Mouse (Mus musculus) liver (tissue): ENCODE data around the gene Fbxw9.

Source experiments
- DNase-seq: peaks from one replicate; pipeline ENCODE4 v3.0.0-alpha.2; 2020; ENCODE audit warnings: mixed read lengths

Gene Fbxw9

GRCm38 (mm10) chr8:85059879-85060616 lies at the start of gene Fbxw9:
Fbxw9 (plus strand) TSS chr8:85060055.
- DNase-seq = peak; percentile 82

GRCm38 (mm10) chr8:85011242-85011641 lies 48.6 kb upstream of the Fbxw9 start:
- DNase-seq = no peak

- DNase-seq = peak; percentile 74
Measured at GRCm38 (mm10) chr8:85013230-85013840, 46.5 kb upstream of the Fbxw9 start.

GRCm38 (mm10) chr8:85014431-85014830 lies 45.4 kb upstream of the Fbxw9 start, which contains the start of gene Best2:
Best2 (minus strand) TSS chr8:85014531.
- no peak for DNase-seq

GRCm38 (mm10) chr8:85016724-85017123 lies 43.1 kb upstream of the Fbxw9 start:
- no peak for DNase-seq

- DNase-seq = no peak
Measured at GRCm38 (mm10) chr8:85017209-85017608, 42.6 kb upstream of the Fbxw9 start.

GRCm38 (mm10) chr8:85021514-85022055 lies 38.3 kb upstream of the Fbxw9 start:
- DNase-seq = no peak

GRCm38 (mm10) chr8:85023846-85024245 lies 36.0 kb upstream of the Fbxw9 start:
- DNase-seq = no peak

- DNase-seq = peak; percentile 86
Measured at GRCm38 (mm10) chr8:85025098-85025932, 34.5 kb upstream of the Fbxw9 start, which contains the start of gene Asna1. Asna1 (minus strand) TSS chr8:85025281.

GRCm38 (mm10) chr8:85026670-85027515 lies 33.0 kb upstream of the Fbxw9 start, which contains the start of gene Trir:
Trir (plus strand) TSS chr8:85026823.
- peak; percentile 99 for DNase-seq

- peak; percentile 68 for DNase-seq
Measured at GRCm38 (mm10) chr8:85027516-85027855, 32.4 kb upstream of the Fbxw9 start.

GRCm38 (mm10) chr8:85027922-85028321 lies 31.9 kb upstream of the Fbxw9 start:
- no peak for DNase-seq

GRCm38 (mm10) chr8:85029271-85029670 lies 30.6 kb upstream of the Fbxw9 start:
- no peak for DNase-seq

GRCm38 (mm10) chr8:85032622-85033311 lies 27.1 kb upstream of the Fbxw9 start:
- no peak for DNase-seq

- DNase-seq = no peak
Measured at GRCm38 (mm10) chr8:85033867-85034266, 26.0 kb upstream of the Fbxw9 start.

GRCm38 (mm10) chr8:85034764-85035163 lies 25.1 kb upstream of the Fbxw9 start:
- DNase-seq = peak; percentile 84

- no peak for DNase-seq
Measured at GRCm38 (mm10) chr8:85035165-85035727, 24.6 kb upstream of the Fbxw9 start.

- DNase-seq = peak; percentile 29
Measured at GRCm38 (mm10) chr8:85035728-85036310, 24.0 kb upstream of the Fbxw9 start.

GRCm38 (mm10) chr8:85036381-85036717 lies 23.5 kb upstream of the Fbxw9 start:
- no peak for DNase-seq

GRCm38 (mm10) chr8:85036718-85037365 lies 23.0 kb upstream of the Fbxw9 start, which contains the start of gene Tnpo2:
Tnpo2 (plus strand) TSS chr8:85036915.
- DNase-seq = peak; percentile 92
